Mouse (Mus musculus) adrenal gland, postnatal 10 days (tissue): ENCODE measurements at regions not wholly inside any gene's neighbourhood (a gene's known extent, or its start where the extent isn't known, plus 50 kb on each side); places are given as distances from the start of the nearest gene placed in this dataset.
A peak's percentile ranks its signal among the peaks of the same experiment; 100 is the strongest.

Experiments
- DNase-seq: peaks from one replicate; pipeline ENCODE4 v3.0.0; 2021; ENCODE audit warnings: mixed read lengths

- peak; percentile 71 for DNase-seq
These were observed 49.8 kb upstream of the Sipa1l2 start for GRCm38 (mm10) chr8:125619336-125619906.
